Mouse (Mus musculus) spleen, adult 2 months (tissue): ENCODE results near the gene Gm5737.

ENCODE experiments used
- CTCF ChIP-seq: fragments of 200-500 bp; IDR thresholded peaks from 2 replicates; pipeline ENCODE4 v1.5.1; 2011; ENCODE audit warnings: mild to moderate bottlenecking, inconsistent platforms; ENCODE audit not compliant: insufficient read depth, insufficient read length, insufficient replicate concordance; ENCODE audit errors: extremely low read depth
- POLR2A ChIP-seq: fragments of 200-500 bp; IDR thresholded peaks from 2 replicates; pipeline ENCODE4 v1.6.1; 2011; ENCODE audit warnings: low read depth, low read length, inconsistent platforms

DNA sequence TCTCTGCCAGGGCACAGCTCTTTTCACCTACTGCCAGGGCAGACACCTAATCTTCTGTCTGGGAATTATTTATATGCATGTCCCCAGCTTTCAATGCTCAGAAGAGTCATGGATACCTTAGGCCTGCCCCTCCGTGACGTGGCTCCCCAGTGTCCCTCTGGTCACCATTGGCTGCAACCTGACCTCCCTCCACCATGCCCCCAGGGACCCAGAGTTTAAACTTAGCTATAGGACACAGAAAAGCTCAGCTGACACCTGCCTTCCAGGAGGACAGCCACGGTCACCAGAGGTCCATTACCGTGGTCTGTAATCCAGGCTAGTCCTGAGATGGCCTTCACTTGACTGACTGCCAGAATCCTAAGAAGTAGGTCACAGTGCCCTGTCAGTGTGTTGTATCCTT, 7.2 kb downstream of the Gm5737 start:
- TF ChIP-seq POLR2A = no peak
- no peak for TF ChIP-seq CTCF
